Mouse (Mus musculus) G1E (cell line): ENCODE results near the gene Tab2. TPM values are rescaled to one million over a fixed set of nuclear protein-coding genes. Genes with fewer than 3 reads are reported as not detected.

Experiments used
- ATAC-seq: 2 replicates; pipeline ENCODE4 v1.8.0; 2016; ENCODE audit warnings: mild to moderate bottlenecking; ENCODE audit not compliant: insufficient number of reproducible peaks, poor library complexity, low FRiP score, severe bottlenecking; ENCODE audit errors: extremely low read depth
- DNase-seq: peaks from one replicate; pipeline ENCODE4 v3.0.0; 2012; ENCODE audit warnings: low spot score
- H3K27me3 ChIP-seq: 2 replicates; pipeline ENCODE4 v1.6.1; 2012; ENCODE audit warnings: mild to moderate bottlenecking, low read length, inconsistent platforms; ENCODE audit not compliant: insufficient read depth
- H3K36me3 ChIP-seq: replicated peaks from 2 replicates; pipeline ENCODE3; 2012; ENCODE audit warnings: mild to moderate bottlenecking, inconsistent platforms
- H3K4me1 ChIP-seq: 2 replicates; pipeline ENCODE4 v1.6.1; 2012; ENCODE audit warnings: low read depth, low read length, inconsistent platforms, mixed read lengths; ENCODE audit not compliant: insufficient read depth
- H3K4me3 ChIP-seq: 2 replicates; pipeline ENCODE4 v1.5.1; 2012; ENCODE audit warnings: low read depth, mild to moderate bottlenecking, inconsistent platforms, low read length, moderate library complexity, mixed read lengths
- H3K9me3 ChIP-seq: replicated peaks from 2 replicates; pipeline ENCODE4 v1.6.1; 2012; ENCODE audit warnings: inconsistent platforms
- CTCF ChIP-seq: IDR thresholded peaks from 2 replicates; pipeline ENCODE4 v1.5.1; 2012; ENCODE audit warnings: low read depth, low read length, inconsistent platforms, mixed read lengths
- GATA1 ChIP-seq: IDR thresholded peaks from 2 replicates; pipeline ENCODE4 v1.6.1; 2012; ENCODE audit warnings: borderline replicate concordance, low read length, inconsistent platforms, mixed read lengths
- GATA2 ChIP-seq: IDR thresholded peaks from 2 replicates; pipeline ENCODE4 v1.6.1; 2012; ENCODE audit warnings: low read depth, low read length, inconsistent platforms, borderline replicate concordance
- POLR2AphosphoS5 ChIP-seq: IDR thresholded peaks from 2 replicates; pipeline ENCODE4 v1.6.1; 2012; ENCODE audit warnings: low read depth, low read length, inconsistent platforms; ENCODE audit not compliant: insufficient replicate concordance
- TAL1 ChIP-seq: conservative IDR thresholded peaks from 2 replicates; pipeline ENCODE4 v1.6.1; 2012; ENCODE audit warnings: low read depth, low read length, inconsistent platforms, mixed read lengths
- polyA plus RNA-seq: library from polyadenylated mRNA; stranded (reverse); fragments of >175 nt; gene quantifications from 2 replicates; pipeline ENCODE4 v1.2.3, GENCODE M21; 2012
- total RNA-seq, 2 experiments: library from RNA; stranded (forward) in 1 of 2; stranded (reverse) in 1 of 2; fragments of 200-1000 nt in 1 of 2; fragments of >200 nt in 1 of 2; fragmentation: Nextera tagmentation in 1 of 2; gene quantifications; 2 replicates each; pipeline ENCODE4 v1.2.3; 2014 to 2017

The Tab2 gene
- total and polyA plus RNA-seq, 3 experiments, result 14.7 to 339 (median 74.7) TPM

DNA sequence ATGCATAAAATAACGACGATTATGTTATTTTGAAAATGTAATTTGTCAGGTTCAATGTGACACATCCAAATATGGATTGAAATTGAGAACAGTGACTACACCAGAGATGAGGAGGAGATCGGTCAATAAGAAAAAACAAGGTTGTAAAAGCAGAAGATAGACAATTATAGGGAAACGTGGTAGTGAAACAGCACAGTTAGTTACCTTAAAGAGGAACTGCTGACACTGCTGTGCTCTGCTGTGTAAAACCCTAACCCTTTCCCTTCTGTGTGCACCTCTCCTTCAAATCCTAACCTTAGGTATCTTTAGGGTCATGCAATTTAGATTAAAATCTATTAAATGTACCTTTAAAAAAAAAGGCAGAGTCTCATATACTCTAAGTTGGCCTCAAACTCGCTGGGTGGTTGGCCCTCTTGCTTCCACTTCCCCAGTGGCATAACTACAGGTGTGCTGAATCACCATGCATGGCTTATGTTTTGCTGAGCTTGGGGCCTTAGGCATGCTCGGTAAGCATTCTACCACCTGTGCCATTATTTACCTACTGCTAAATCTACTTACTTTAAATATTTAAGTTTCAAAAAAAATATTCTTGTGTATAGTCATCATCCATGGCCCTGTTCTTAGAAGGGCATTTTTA lies 19.4 kb downstream of the Tab2 start:
- Histone ChIP-seq H3K36me3 (peaks cover 31% of the 10 kb centered on the region), H3K4me1 (peaks cover 24% of the 10 kb centered on the region), H3K9me3 (no peaks in the 10 kb centered on the region), H3K27me3 (no peaks in the 10 kb centered on the region), H3K4me3 (no peak overlapping the region)
- DNase-seq (no peak), ATAC-seq (no peak; the same call in 1 of the 2 replicates)
- TF ChIP-seq CTCF (no peak), GATA1 (no peak), TAL1 (no peak), GATA2 (no peak), POLR2AphosphoS5 (no peak)

DNA sequence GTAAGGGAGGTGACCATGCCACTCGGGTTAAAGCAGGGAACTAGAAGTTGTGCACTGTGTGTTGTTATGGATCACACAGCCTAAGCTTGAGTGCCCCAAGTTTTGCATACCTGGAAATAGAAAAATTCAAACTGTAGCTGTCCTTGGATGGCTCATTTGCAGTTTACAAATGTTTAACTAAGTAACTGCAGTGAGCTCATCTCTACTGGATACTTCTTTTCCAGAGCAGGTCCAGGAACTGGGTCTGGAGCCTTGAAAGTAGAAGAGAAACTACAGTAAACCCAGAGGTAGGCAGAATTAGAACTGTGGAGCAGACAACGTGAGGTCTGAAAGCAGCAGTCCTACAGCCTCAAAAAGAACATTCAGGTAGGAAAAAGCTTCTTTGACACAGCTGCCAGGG lies 23.1 kb downstream of the Tab2 start:
- Histone ChIP-seq H3K4me1 (peaks cover 35% of the 10 kb centered on the region), H3K27me3 (no peaks in the 10 kb centered on the region)

DNA sequence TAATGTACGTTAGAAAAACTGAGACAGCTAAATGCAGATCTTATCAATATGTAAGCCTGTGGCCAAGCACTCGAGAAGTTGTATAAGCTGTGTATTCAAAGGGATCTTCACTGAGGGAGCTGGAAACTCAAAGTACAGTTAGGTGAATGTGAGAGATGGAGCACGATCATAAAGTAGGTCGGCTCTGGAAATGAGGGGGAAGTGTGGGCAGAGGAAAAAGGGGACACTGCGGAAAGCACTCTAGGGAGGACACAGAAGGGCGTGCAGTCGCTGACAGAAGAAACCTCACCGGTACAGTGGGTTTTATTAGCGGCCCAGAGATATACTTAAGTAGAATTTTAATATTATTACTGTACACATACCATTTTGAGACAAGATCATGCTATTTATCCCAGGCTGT lies 27.0 kb downstream of the Tab2 start:
- ATAC-seq, result peak; percentile 45; the same call in 1 of the 2 replicates
- peaks cover 14% of the 10 kb centered on the region for H3K4me1 ChIP-seq
- TF ChIP-seq POLR2AphosphoS5 (no peak), GATA2 (no peak), TAL1 (no peak), CTCF (no peak), GATA1 (no peak)
- H3K27me3 ChIP-seq, result no peaks in the 10 kb centered on the region
- H3K9me3 ChIP-seq, result no peaks in the 10 kb centered on the region
- H3K4me3 ChIP-seq, result no peak overlapping the region
- DNase-seq, result no peak
- peaks cover 38% of the 10 kb centered on the region for H3K36me3 ChIP-seq

More for the DNA sequence above, 23.1 kb downstream of the Tab2 start:
- peaks cover 24% of the 10 kb centered on the region for H3K36me3 ChIP-seq
- H3K4me3 ChIP-seq, result no peak overlapping the region
- TF ChIP-seq POLR2AphosphoS5 (no peak), GATA1 (no peak), TAL1 (no peak), GATA2 (no peak), CTCF (no peak)
- no peak for ATAC-seq
- H3K9me3 ChIP-seq, result no peaks in the 10 kb centered on the region
- DNase-seq, result no peak

DNA sequence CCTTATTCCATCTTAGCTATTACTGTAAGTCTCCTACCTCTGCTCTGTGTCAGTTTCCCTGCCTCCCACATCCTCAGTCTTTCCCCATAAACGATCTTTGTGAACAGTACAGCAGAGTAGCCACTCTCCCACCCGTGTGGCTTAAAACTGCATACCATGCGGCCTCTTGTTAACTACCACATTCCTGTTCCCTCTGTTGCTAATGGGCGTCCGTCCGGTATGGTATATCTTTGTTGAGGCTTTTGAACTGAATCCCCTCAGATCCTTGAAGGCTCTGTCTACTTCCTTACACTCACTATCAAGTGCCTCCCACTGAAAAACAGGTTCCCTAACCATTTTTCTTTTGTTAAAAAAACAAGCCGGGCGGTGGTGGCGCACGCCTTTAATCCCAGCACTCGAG lies 30.5 kb downstream of the Tab2 start:
- TF ChIP-seq GATA2 (no peak), CTCF (no peak), TAL1 (no peak), GATA1 (no peak), POLR2AphosphoS5 (no peak)
- no peak for DNase-seq
- no peaks in the 10 kb centered on the region for H3K9me3 ChIP-seq
- peaks cover 11% of the 10 kb centered on the region for H3K4me1 ChIP-seq
- no peak for ATAC-seq
- no peaks in the 10 kb centered on the region for H3K27me3 ChIP-seq
- H3K36me3 ChIP-seq, result peaks cover 44% of the 10 kb centered on the region
- no peak overlapping the region for H3K4me3 ChIP-seq

DNA sequence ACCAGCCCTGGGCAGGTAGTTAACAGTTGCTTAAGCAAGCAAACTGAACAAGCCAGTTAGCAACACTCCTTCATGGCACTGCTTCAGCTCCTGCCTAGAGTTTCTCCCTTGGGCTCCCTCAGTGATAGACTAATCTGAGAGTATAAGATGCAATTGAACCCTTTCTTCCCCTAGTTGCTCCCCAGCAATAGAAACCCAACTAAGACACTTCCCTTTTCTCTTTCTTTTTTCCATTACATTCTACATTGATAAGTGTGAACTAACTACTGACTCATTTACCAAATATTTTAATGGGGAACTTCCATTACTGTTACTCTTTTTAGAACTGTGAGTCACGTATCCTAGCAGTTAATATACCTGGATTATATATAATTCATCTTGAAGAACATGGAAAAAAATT lies 32.6 kb downstream of the Tab2 start:
- DNase-seq (no peak), ATAC-seq (no peak)
- Histone ChIP-seq H3K9me3 (no peaks in the 10 kb centered on the region), H3K27me3 (no peaks in the 10 kb centered on the region), H3K36me3 (peaks cover 59% of the 10 kb centered on the region), H3K4me1 (peaks cover 3% of the 10 kb centered on the region; the same call in 1 of the 2 replicates), H3K4me3 (no peak overlapping the region)
- TF ChIP-seq TAL1 (no peak), GATA1 (no peak), CTCF (no peak), GATA2 (no peak), POLR2AphosphoS5 (no peak)

DNA sequence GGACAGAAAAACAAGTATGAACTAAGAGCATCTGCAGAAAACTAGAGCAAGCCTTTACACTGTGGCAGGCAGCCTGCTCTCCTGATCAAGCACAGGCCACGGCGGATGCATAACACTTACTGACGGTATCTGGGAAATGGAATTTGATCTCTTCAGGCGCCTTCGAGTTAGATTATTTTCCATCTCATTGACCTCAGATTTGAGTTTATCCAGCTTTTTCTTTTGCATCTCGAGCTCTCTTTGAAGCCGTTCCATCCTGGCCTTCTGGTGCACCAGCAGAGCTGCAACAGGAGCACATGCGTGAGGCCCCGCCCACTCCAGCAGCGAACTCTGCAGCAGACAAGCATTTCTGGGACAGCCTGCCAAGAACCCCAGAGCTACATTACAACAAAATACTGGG lies 44.8 kb downstream of the Tab2 start:
- H3K27me3 ChIP-seq, result no peaks in the 10 kb centered on the region
- TF ChIP-seq GATA1 (no peak), GATA2 (no peak), CTCF (no peak), POLR2AphosphoS5 (no peak), TAL1 (no peak)
- no peak for DNase-seq
- no peak overlapping the region for H3K4me3 ChIP-seq
- H3K36me3 ChIP-seq, result peaks cover 77% of the 10 kb centered on the region
- peaks cover under 1% of the 10 kb centered on the region; the same call in 1 of the 2 replicates for H3K4me1 ChIP-seq
- no peak for ATAC-seq
- no peaks in the 10 kb centered on the region for H3K9me3 ChIP-seq

DNA sequence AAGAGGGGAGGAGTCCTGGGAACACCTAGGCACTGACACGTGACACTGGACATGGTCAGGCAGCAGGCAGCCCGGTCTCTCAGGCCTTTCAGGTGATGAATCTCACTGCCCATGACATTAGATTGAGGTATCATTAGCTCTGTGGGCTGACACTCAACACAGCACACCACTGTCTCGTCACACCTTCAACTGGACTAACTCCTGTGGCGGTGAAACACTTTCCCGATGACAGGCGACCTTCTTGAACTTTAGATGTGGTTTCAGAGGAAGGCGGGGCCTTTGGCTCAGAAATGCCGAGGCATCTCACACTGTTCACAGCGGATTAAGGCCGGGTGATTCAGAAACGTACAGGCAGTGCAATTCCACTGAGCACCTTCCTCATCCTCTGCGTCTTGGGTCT lies 48.9 kb downstream of the Tab2 start:
- TF ChIP-seq GATA1 (no peak), CTCF (no peak), POLR2AphosphoS5 (no peak), GATA2 (no peak)
- H3K36me3 ChIP-seq, result peaks cover 79% of the 10 kb centered on the region
- H3K4me3 ChIP-seq, result no peak overlapping the region
- DNase-seq (no peak), ATAC-seq (no peak)
- H3K9me3 ChIP-seq, result no peaks in the 10 kb centered on the region
- H3K27me3 ChIP-seq, result no peaks in the 10 kb centered on the region
- no peaks in the 10 kb centered on the region for H3K4me1 ChIP-seq
